ENCODE assay signal across 8 mouse cellular contexts in the genomic region with DNA sequence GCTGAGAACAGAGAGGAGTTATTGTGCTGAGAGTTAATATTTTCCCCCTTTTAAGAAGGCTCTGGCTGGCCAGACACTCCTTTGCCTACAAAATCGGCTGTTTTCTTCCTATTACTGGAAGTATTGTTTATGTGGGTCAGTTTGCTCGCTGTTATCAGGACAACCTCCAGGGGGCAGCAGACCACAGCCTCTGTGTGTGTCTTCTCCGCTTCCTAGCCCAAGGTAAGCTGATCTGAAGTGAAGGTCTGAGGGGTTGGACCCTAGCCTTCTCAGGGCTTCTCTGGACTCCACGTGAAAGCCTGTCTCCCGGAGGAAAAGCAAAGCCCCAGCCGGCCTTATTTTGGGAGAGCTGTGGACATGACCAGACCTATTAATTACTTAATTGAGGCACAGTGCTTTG.
DNase-seq lines count a peak whose midpoint lies in the region; ATAC-seq lines count a peak whose summit lies in the region.

No protein-coding gene starts in this region.

- peak; percentile 87 for DNase-seq in ZHBTc4 (ENCODE audit: low read depth, low spot score)
- peak; percentile 71 for DNase-seq in cerebellum, adult 9-11 months
- peak; percentile 73 to 95 for DNase-seq in frontal cortex, adult 2 months (ENCODE audit: extremely low spot score in 1 of 2, low spot score in 1 of 2)
- peak; percentile 52 to 87 for DNase-seq in left cerebral cortex, adult 8-10 months (ENCODE audit: low spot score in 2 of 2)
- DNase-seq in mesoderm, embryonic 11.5 days (ENCODE audit: low read depth, low spot score) = peak; percentile 85
- DNase-seq in right cerebral cortex, postnatal 36 days (ENCODE audit: low spot score in 2 of 2) = peak; percentile 64 to 74
- DNase-seq in urinary bladder, postnatal 36 days (ENCODE audit: low spot score in 2 of 2) = peak; percentile 84

- peak; percentile 61 for ATAC-seq in inflammation-experienced regulatory T-cells, adult 6 months

Comparison
In these comparisons a context has a peak if more than half of its experiments do, and no peak if none do; other contexts are left out.
1. Peak in every context shown above with its lines: DNase-seq and ATAC-seq.